Mouse (Mus musculus): ENCODE measurements around the gene Gm7168. TPM values are rescaled to one million over a fixed set of nuclear protein-coding genes. Genes with fewer than 3 reads are reported as not detected.
"Not testable (repeated sequence)": the region's sequence is repeated elsewhere in the genome, so short reads cannot be mapped to it uniquely, and the experiment has no call there.

Gene Gm7168
- total and polyA plus RNA-seq, 2 experiments from 2014 or later = 0.60 TPM; not detected in 1

- 88% methylated on average over 9 of the region's 9 CpGs for whole genome bisulfite sequencing
- no peaks in the 10 kb centered on the region for H3K4me1 ChIP-seq (ENCODE audit: insufficient read depth, low read length)
- no peak for DNase-seq (ENCODE audit: low spot score)
- no peak for ATAC-seq (ENCODE audit: low FRiP score)
- no peaks in the 10 kb centered on the region for H3K36me3 ChIP-seq (ENCODE audit: insufficient read depth, low read length)
- H3K27ac ChIP-seq (ENCODE audit: low read depth, low read length) = no peak overlapping the region
- no peak overlapping the region for H3K4me2 ChIP-seq (ENCODE audit: low read depth, low read length, poor library complexity, severe bottlenecking)
- no peaks in the 10 kb centered on the region for H3K27me3 ChIP-seq (ENCODE audit: insufficient read depth, low read length)
- H3K9ac ChIP-seq (replicated peaks; ENCODE audit: low read length, poor library complexity, severe bottlenecking) = no peak overlapping the region
- H3K4me3 ChIP-seq (ENCODE audit: low read depth, low read length) = no peak overlapping the region
- TF ChIP-seq CTCF (IDR thresholded peaks at IDR 0.05) = no peak
- H3K9me3 ChIP-seq (ENCODE audit: low read length) = no peaks in the 10 kb centered on the region
These were observed 17.8 kb upstream of the Gm7168 start for GRCm38 (mm10) chr17:13930421-13930820.

DNA sequence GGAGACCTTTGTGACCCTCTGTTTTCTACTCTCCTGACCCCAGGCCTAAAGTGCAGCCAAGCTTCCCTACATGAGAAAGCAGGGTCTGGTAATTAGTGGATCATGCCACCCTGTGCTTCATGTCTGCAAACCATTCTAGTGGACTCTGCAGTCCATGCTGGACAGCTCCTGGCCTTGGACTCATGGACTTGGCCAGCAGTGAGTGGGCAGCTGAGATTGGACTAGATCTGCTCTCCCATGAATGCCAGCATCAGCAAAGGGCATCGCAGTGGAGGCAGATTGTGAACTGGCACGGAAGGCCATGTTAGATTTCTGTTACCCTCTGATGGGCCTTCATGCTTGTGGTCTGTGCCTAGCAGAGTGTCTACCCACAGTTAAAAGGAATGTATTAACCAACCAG is 12.8 kb upstream of the Gm7168 start:
- H3K4me1 ChIP-seq (ENCODE audit: insufficient read depth, low read length); H3K9me3 ChIP-seq (ENCODE audit: low read length); H3K4me2 ChIP-seq (ENCODE audit: low read depth, low read length, poor library complexity, severe bottlenecking); ATAC-seq (ENCODE audit: low FRiP score); H3K9ac ChIP-seq (replicated peaks; ENCODE audit: low read length, poor library complexity, severe bottlenecking); H3K4me3 ChIP-seq (ENCODE audit: low read depth, low read length); H3K27ac ChIP-seq (ENCODE audit: low read depth, low read length); DNase-seq (ENCODE audit: low spot score); H3K36me3 ChIP-seq (ENCODE audit: insufficient read depth, low read length); H3K27me3 ChIP-seq (ENCODE audit: insufficient read depth, low read length): not testable (repeated sequence)
- 90% methylated on average over 2 of the region's 2 CpGs for WGBS

DNA sequence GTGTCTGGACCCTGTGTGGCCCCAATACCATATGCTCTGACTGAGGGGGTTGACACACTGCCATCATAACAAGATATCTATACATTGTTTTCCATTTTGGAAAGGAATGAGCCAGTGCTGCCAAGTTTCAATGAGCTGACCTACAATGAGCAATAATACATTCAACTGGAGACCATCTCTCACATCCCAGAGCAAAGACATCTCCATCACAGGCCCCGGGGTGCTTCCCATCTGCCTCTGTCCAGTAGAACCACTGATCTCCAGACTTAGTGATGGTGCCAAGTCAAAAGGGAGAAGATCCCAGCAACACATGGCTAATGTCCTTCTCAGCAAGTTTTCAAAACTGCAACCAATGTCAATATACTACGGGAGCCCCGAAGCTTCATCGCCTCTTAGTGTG is 10.4 kb upstream of the Gm7168 start:
- no peaks in the 10 kb centered on the region for H3K4me1 ChIP-seq (ENCODE audit: insufficient read depth, low read length)

DNA sequence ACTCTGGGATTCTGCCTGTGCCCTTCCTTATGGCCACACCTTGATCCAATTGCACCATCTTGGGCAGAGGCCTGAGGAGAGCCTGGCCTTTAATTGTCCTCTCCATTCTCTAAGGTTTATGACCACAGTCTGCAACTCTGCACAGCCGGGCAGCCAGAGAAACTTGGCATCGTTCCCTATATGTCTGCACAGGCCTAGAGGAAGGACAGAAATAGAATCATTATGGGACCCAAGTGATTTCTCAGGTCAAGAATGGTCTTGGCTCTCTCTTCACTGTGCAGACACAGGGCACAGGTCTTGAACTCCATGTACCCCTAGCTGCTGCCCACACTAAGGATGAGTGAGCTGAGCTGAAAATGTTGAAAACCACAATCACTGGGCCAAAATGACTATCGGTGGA is 9.5 kb upstream of the Gm7168 start:
- Histone ChIP-seq H3K4me1 (ENCODE audit: insufficient read depth, low read length) (no peaks in the 10 kb centered on the region), H3K36me3 (ENCODE audit: insufficient read depth, low read length) (no peaks in the 10 kb centered on the region), H3K9ac (replicated peaks; ENCODE audit: low read length, poor library complexity, severe bottlenecking) (no peak overlapping the region), H3K27me3 (ENCODE audit: insufficient read depth, low read length) (no peaks in the 10 kb centered on the region), H3K4me3 (ENCODE audit: low read depth, low read length) (no peak overlapping the region), H3K4me2 (ENCODE audit: low read depth, low read length, poor library complexity, severe bottlenecking) (no peak overlapping the region), H3K9me3 (ENCODE audit: low read length) (no peaks in the 10 kb centered on the region), H3K27ac (ENCODE audit: low read depth, low read length) (no peak overlapping the region)
- no peak for TF ChIP-seq CTCF (IDR thresholded peaks at IDR 0.05)
- WGBS = 80% methylated on average over 3 of the region's 3 CpGs
- DNase-seq (ENCODE audit: low spot score) (no peak), ATAC-seq (ENCODE audit: low FRiP score) (no peak)

More for the DNA sequence above, 10.4 kb upstream of the Gm7168 start:
- 97% methylated on average over 4 of the region's 4 CpGs for WGBS
- H3K27me3 ChIP-seq (ENCODE audit: insufficient read depth, low read length) = no peaks in the 10 kb centered on the region
- H3K27ac ChIP-seq (ENCODE audit: low read depth, low read length) = no peak overlapping the region
- no peak overlapping the region for H3K9ac ChIP-seq (replicated peaks; ENCODE audit: low read length, poor library complexity, severe bottlenecking)
- no peak overlapping the region for H3K4me3 ChIP-seq (ENCODE audit: low read depth, low read length)
- no peaks in the 10 kb centered on the region for H3K9me3 ChIP-seq (ENCODE audit: low read length)
- no peak overlapping the region for H3K4me2 ChIP-seq (ENCODE audit: low read depth, low read length, poor library complexity, severe bottlenecking)
- H3K36me3 ChIP-seq (ENCODE audit: insufficient read depth, low read length) = no peaks in the 10 kb centered on the region
- ATAC-seq (ENCODE audit: low FRiP score) = no peak
- TF ChIP-seq CTCF (IDR thresholded peaks at IDR 0.05) = no peak
- no peak for DNase-seq (ENCODE audit: low spot score)

DNA sequence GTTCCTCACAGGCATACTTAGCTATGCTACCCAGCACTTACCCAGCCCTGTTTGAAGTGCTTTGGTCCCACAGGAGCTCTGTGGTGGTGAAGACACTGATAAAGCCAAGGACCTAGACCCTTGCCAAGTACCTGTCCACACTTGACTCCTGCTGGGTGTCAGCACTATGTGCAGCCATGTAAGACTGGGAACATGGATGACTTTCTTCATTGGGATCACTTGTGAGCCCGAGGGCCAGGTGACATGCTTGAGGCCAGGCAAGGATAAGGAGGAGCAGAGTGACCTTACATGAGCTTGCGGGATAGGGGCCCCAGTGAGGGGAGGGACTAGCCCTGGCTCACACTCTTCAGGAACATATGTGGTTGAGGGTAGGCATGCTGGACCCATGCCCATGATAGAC is 8.9 kb upstream of the Gm7168 start:
- WGBS = 82% methylated on average over 2 of the region's 2 CpGs
- H3K9ac ChIP-seq (replicated peaks; ENCODE audit: low read length, poor library complexity, severe bottlenecking); H3K4me3 ChIP-seq (ENCODE audit: low read depth, low read length); H3K36me3 ChIP-seq (ENCODE audit: insufficient read depth, low read length); H3K4me2 ChIP-seq (ENCODE audit: low read depth, low read length, poor library complexity, severe bottlenecking); H3K4me1 ChIP-seq (ENCODE audit: insufficient read depth, low read length); ATAC-seq (ENCODE audit: low FRiP score); DNase-seq (ENCODE audit: low spot score); H3K27me3 ChIP-seq (ENCODE audit: insufficient read depth, low read length); H3K27ac ChIP-seq (ENCODE audit: low read depth, low read length); H3K9me3 ChIP-seq (ENCODE audit: low read length): not testable (repeated sequence)

DNA sequence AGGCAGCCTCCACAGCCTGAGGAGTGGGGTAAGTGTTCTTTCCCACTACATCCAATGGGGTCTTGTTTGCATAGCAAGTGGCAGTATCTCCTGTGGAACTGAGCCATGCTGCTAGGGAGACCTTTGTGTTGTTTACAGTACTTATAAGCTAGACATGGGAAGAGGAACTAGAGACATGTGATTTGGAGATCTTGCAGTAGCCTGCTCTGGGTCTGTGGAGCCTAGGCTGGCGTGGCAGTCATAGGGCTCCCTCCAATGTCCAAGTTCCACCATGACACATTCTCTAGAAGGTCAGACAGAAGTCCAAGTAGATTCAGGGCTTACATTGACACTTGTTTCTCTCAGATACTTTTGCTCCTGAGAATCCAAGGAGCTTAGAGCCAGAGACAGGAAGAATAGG is 7.7 kb upstream of the Gm7168 start:
- no peak overlapping the region for H3K4me3 ChIP-seq (ENCODE audit: low read depth, low read length)
- 58% methylated on average over 1 of the region's 1 CpGs for WGBS
- DNase-seq (ENCODE audit: low spot score) (no peak), ATAC-seq (ENCODE audit: low FRiP score) (no peak)
- no peaks in the 10 kb centered on the region for H3K4me1 ChIP-seq (ENCODE audit: insufficient read depth, low read length)
- TF ChIP-seq CTCF (IDR thresholded peaks at IDR 0.05) = no peak
- no peak overlapping the region for H3K9ac ChIP-seq (replicated peaks; ENCODE audit: low read length, poor library complexity, severe bottlenecking)
- H3K36me3 ChIP-seq (ENCODE audit: insufficient read depth, low read length) = no peaks in the 10 kb centered on the region
- H3K27ac ChIP-seq (ENCODE audit: low read depth, low read length) = no peak overlapping the region
- H3K4me2 ChIP-seq (ENCODE audit: low read depth, low read length, poor library complexity, severe bottlenecking) = no peak overlapping the region
- H3K27me3 ChIP-seq (ENCODE audit: insufficient read depth, low read length) = no peaks in the 10 kb centered on the region
- no peaks in the 10 kb centered on the region for H3K9me3 ChIP-seq (ENCODE audit: low read length)

DNA sequence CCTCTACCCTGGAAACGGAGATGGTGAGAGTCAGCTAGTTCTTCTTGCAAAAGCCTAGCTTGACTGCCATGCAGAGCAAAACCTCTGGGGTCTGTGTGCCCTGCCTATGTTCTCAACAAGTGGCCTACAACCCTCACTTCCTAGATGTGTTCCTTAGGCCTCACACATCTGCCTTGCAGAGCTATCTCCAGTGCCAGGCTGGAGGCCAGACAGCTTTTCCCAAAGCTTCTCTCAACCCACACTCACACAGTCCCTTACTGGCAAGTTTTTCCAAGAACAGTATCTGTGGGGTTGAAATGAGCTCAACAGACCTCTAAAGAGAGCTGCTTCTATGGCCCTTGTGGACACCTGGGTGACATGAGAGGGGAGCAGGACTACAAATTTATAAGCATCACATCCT is 3.4 kb downstream of the Gm7168 start:
- H3K27ac ChIP-seq (ENCODE audit: low read depth, low read length); DNase-seq (ENCODE audit: low spot score); H3K4me3 ChIP-seq (ENCODE audit: low read depth, low read length); H3K9me3 ChIP-seq (ENCODE audit: low read length); H3K4me2 ChIP-seq (ENCODE audit: low read depth, low read length, poor library complexity, severe bottlenecking); H3K9ac ChIP-seq (replicated peaks; ENCODE audit: low read length, poor library complexity, severe bottlenecking); H3K36me3 ChIP-seq (ENCODE audit: insufficient read depth, low read length); H3K27me3 ChIP-seq (ENCODE audit: insufficient read depth, low read length); ATAC-seq (ENCODE audit: low FRiP score); H3K4me1 ChIP-seq (ENCODE audit: insufficient read depth, low read length): not testable (repeated sequence)
- WGBS = 93% methylated on average over 1 of the region's 1 CpGs

DNA sequence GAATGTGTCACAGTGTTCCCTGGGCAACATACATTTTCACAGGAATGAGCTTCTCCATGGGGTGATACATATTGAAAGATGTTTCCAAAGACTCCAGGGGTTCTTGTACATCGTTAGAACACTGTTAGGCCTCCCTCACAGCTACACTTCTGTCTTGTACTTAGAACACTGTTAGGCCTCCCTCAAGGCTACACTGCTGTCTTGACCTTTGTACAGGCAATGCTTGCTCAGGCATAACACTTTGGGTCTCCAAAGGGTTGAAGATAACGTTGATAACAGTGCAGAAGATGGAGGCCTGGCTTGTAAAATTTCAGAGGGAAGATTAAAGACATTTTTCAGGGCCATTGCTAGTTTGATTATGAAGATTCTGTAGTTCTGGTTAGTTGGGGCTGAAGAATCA is 10.0 kb downstream of the Gm7168 start:
- not testable (repeated sequence) for ATAC-seq (ENCODE audit: low FRiP score); H3K4me1 ChIP-seq (ENCODE audit: insufficient read depth, low read length)

DNA sequence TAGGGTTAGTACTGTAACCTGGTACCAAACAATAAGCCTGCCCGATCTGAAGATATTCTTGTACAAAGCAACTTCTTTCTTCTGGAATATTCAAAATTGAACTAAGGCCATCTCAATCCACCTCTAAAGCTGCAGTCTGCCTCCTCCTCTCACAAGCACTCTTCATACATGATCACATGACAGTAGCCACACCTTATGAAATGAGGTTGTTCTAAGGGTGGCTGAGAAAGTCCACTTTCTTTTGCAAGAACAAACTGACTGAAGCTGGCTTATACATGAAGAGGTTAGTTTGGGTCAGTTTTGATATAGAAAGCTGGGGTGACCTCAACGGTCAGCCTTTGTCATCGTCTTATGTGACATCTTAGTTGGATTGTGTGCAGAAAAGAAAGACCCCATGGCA is 14.1 kb downstream of the Gm7168 start:
- WGBS = 92% methylated on average over 3 of the region's 3 CpGs

More for the DNA sequence above, 10.0 kb downstream of the Gm7168 start:
- not testable (repeated sequence) for H3K9ac ChIP-seq (replicated peaks; ENCODE audit: low read length, poor library complexity, severe bottlenecking); DNase-seq (ENCODE audit: low spot score); H3K4me2 ChIP-seq (ENCODE audit: low read depth, low read length, poor library complexity, severe bottlenecking); H3K9me3 ChIP-seq (ENCODE audit: low read length); H3K4me3 ChIP-seq (ENCODE audit: low read depth, low read length); H3K27ac ChIP-seq (ENCODE audit: low read depth, low read length); H3K36me3 ChIP-seq (ENCODE audit: insufficient read depth, low read length); H3K27me3 ChIP-seq (ENCODE audit: insufficient read depth, low read length)
- 54% methylated on average over 1 of the region's 2 CpGs for WGBS

More for the DNA sequence above, 14.1 kb downstream of the Gm7168 start:
- H3K27me3 ChIP-seq (ENCODE audit: insufficient read depth, low read length); H3K4me2 ChIP-seq (ENCODE audit: low read depth, low read length, poor library complexity, severe bottlenecking); H3K36me3 ChIP-seq (ENCODE audit: insufficient read depth, low read length); ATAC-seq (ENCODE audit: low FRiP score); H3K9ac ChIP-seq (replicated peaks; ENCODE audit: low read length, poor library complexity, severe bottlenecking); DNase-seq (ENCODE audit: low spot score); H3K4me1 ChIP-seq (ENCODE audit: insufficient read depth, low read length); H3K9me3 ChIP-seq (ENCODE audit: low read length); H3K4me3 ChIP-seq (ENCODE audit: low read depth, low read length); H3K27ac ChIP-seq (ENCODE audit: low read depth, low read length): not testable (repeated sequence)
